8 mouse cellular contexts compared by ENCODE assay signal in genomic region chr19:10869241-10869885, GRCm38 (mm10). TPM values are rescaled to one million over a fixed set of nuclear protein-coding genes. Genes with fewer than 3 reads are reported as not detected.
DNase-seq lines count a peak whose midpoint lies in the region; ATAC-seq and TF ChIP-seq lines count a peak whose summit lies in the region.

No protein-coding gene starts in this region.

- peak; percentile 90 for DNase-seq in adrenal gland, adult 2 months
- DNase-seq in gastrocnemius, postnatal 14 days = peak; percentile 81
- DNase-seq in hindlimb bud, embryonic 11.5 days (ENCODE audit: extremely low spot score, low read depth, low spot score) = peak; percentile 52
- DNase-seq in left cerebral cortex, adult 2 months (ENCODE audit: extremely low spot score in 1 of 2, low spot score in 2 of 2) = peak; percentile 88 to 89
- DNase-seq in lung, postnatal 36 days = peak; percentile 80
- DNase-seq in right cerebral cortex, adult 2 months (ENCODE audit: low spot score in 2 of 2) = peak; percentile 85 to 91

- peaks cover 1% of the 10 kb centered on the region; the same call in 1 of the 2 replicates for H3K4me1 ChIP-seq in cortical plate, adult 2 months (ENCODE audit: control insufficient read depth, insufficient read depth, low read length)

- peak overlapping the region; percentile 58 for H3K27ac ChIP-seq in cortical plate, adult 2 months (ENCODE audit: insufficient read depth, low read length)
- peak overlapping the region; percentile 94 for H3K27ac ChIP-seq in left cerebral cortex, adult 2 months

- intact Hi-C loops in gastrocnemius, postnatal 14 days (cut with DNase I; ENCODE audit: low total_unique reads) = no loop called here
- intact Hi-C loops in left cerebral cortex, adult 2 months (cut with DNase I) = loop anchor here (1.0 to 2.0 kb wide), 4 partner anchors 26 to 155 kb away; partner anchors contain the start of gene Prpf19

- TF ChIP-seq POLR2A in cortical plate, adult 2 months (IDR thresholded peaks at IDR 0.05; ENCODE audit: extremely low read depth, insufficient read depth, low read length) = peak; percentile 89

- H3K4me3 ChIP-seq in cortical plate, adult 2 months (ENCODE audit: insufficient read depth, low read length) = peak overlapping the region; percentile 91
- H3K4me3 ChIP-seq in left cerebral cortex, adult 2 months = peak overlapping the region; percentile 71

- TF ChIP-seq CTCF in cortical plate, adult 2 months (IDR thresholded peaks at IDR 0.05; ENCODE audit: extremely low read depth, insufficient read depth, low read length) = no peak
- no peak for TF ChIP-seq CTCF in left cerebral cortex, adult 2 months (IDR thresholded peaks at IDR 0.05)

- no peak for ATAC-seq in erythroid progenitor cell, adult 5-6 weeks (replicated peaks; ENCODE audit: low FRiP score, poor library complexity, severe bottlenecking)

RNA-seq across cellular contexts. Expression of gene Tmem132a, which starts 0.4 kb away (rescaled TPM):
- 10 to 100 TPM; 21.9 to 46.1 TPM for total RNA-seq in adrenal gland, adult 2 months (2021)
- 79.2 and 82.6 TPM in 2 replicates for polyA plus RNA-seq in adrenal gland, adult 2 months (2012; rRNA removed)
- polyA plus RNA-seq in cortical plate, adult 2 months (2012; rRNA removed) = 200 and 216 TPM in 2 replicates
- 10 to 100 TPM; 12.9 to 17.3 TPM for total RNA-seq in gastrocnemius, postnatal 14 days (2021)
- 100 to 1,000 TPM; 268 TPM for total RNA-seq in left cerebral cortex, adult 2 months (2021)
- total RNA-seq in erythroid progenitor cell, adult 5-6 weeks (2015; ENCODE audit: low replicate concordance) = not detected in 2 replicates
- total RNA-seq in erythroid progenitor cell, adult 5-6 weeks (2017; ENCODE audit: low replicate concordance) = not detected in 2 replicates

RNA-seq across cellular contexts. Expression of gene Tmem109, which starts 12.4 kb away (rescaled TPM):
- total RNA-seq in adrenal gland, adult 2 months (2021) = 100 to 1,000 TPM; 149 to 202 TPM
- 240 and 306 TPM in 2 replicates for polyA plus RNA-seq in adrenal gland, adult 2 months (2012; rRNA removed)
- polyA plus RNA-seq in cortical plate, adult 2 months (2012; rRNA removed) = 61.9 and 63.5 TPM in 2 replicates
- 100 to 1,000 TPM; 193 to 196 TPM for total RNA-seq in gastrocnemius, postnatal 14 days (2021)
- 10 to 100 TPM; 49.5 to 50.2 TPM for total RNA-seq in left cerebral cortex, adult 2 months (2021)
- 4.7 and 9.6 TPM in 2 replicates for total RNA-seq in erythroid progenitor cell, adult 5-6 weeks (2015; ENCODE audit: low replicate concordance)
- 4.4 and 14.0 TPM in 2 replicates for total RNA-seq in erythroid progenitor cell, adult 5-6 weeks (2017; ENCODE audit: low replicate concordance)

RNA-seq across cellular contexts. Expression of gene Prpf19, which starts 25.7 kb away (rescaled TPM):
- total RNA-seq in adrenal gland, adult 2 months (2021) = 100 to 1,000 TPM; 143 to 184 TPM
- 299 and 410 TPM in 2 replicates for polyA plus RNA-seq in adrenal gland, adult 2 months (2012; rRNA removed)
- polyA plus RNA-seq in cortical plate, adult 2 months (2012; rRNA removed) = 219 and 221 TPM in 2 replicates
- total RNA-seq in gastrocnemius, postnatal 14 days (2021) = 100 to 1,000 TPM; 192 to 194 TPM
- total RNA-seq in left cerebral cortex, adult 2 months (2021) = 100 to 1,000 TPM; 195 to 208 TPM
- total RNA-seq in erythroid progenitor cell, adult 5-6 weeks (2015; ENCODE audit: low replicate concordance) = 18.4 and 19.5 TPM in 2 replicates
- 17.7 and 21.6 TPM in 2 replicates for total RNA-seq in erythroid progenitor cell, adult 5-6 weeks (2017; ENCODE audit: low replicate concordance)

RNA-seq across cellular contexts. Expression of gene Slc15a3, which starts 29.8 kb away (rescaled TPM):
- 1 to 10 TPM; 3.6 to 6.4 TPM for total RNA-seq in adrenal gland, adult 2 months (2021)
- polyA plus RNA-seq in adrenal gland, adult 2 months (2012; rRNA removed) = 10.0 and 10.3 TPM in 2 replicates
- 1.3 and 2.3 TPM in 2 replicates for polyA plus RNA-seq in cortical plate, adult 2 months (2012; rRNA removed)
- under 1 TPM; 0.22 to 0.35 TPM for total RNA-seq in gastrocnemius, postnatal 14 days (2021)
- total RNA-seq in left cerebral cortex, adult 2 months (2021) = 1 to 10 TPM; 1.1 to 1.3 TPM
- total RNA-seq in erythroid progenitor cell, adult 5-6 weeks (2015; ENCODE audit: low replicate concordance) = 1.8 and 3.8 TPM in 2 replicates
- 2.4 TPM in 1 of 2 replicates, not detected in the other for total RNA-seq in erythroid progenitor cell, adult 5-6 weeks (2017; ENCODE audit: low replicate concordance)

RNA-seq across cellular contexts. Expression of gene Cd6, which starts 39.5 kb away (rescaled TPM):
- total RNA-seq in adrenal gland, adult 2 months (2021) = not detected
- polyA plus RNA-seq in adrenal gland, adult 2 months (2012; rRNA removed) = 0.28 and 0.34 TPM in 2 replicates
- 5.8 and 6.0 TPM in 2 replicates for polyA plus RNA-seq in cortical plate, adult 2 months (2012; rRNA removed)
- total RNA-seq in gastrocnemius, postnatal 14 days (2021) = not detected
- total RNA-seq in left cerebral cortex, adult 2 months (2021) = 1 to 10 TPM; 2.3 to 2.8 TPM
- 1.8 and 2.9 TPM in 2 replicates for total RNA-seq in erythroid progenitor cell, adult 5-6 weeks (2015; ENCODE audit: low replicate concordance)
- 1.3 and 2.3 TPM in 2 replicates for total RNA-seq in erythroid progenitor cell, adult 5-6 weeks (2017; ENCODE audit: low replicate concordance)

Comparison
In these comparisons a context has a peak if more than half of its experiments do, and no peak if none do; other contexts are left out.
1. RNA of gene Tmem132a, which starts 0.4 kb away (total RNA-seq): 268 TPM in left cerebral cortex, adult 2 months, 21.9 to 46.1 TPM in adrenal gland, adult 2 months and 12.9 to 17.3 TPM in gastrocnemius, postnatal 14 days; not detected in erythroid progenitor cell, adult 5-6 weeks; every median in the first group is over 10 times any median in the second.
2. RNA of gene Prpf19, which starts 25.7 kb away (total RNA-seq): 195 to 208 TPM in left cerebral cortex, adult 2 months, 192 to 194 TPM in gastrocnemius, postnatal 14 days and 143 to 184 TPM in adrenal gland, adult 2 months; 17.7 to 21.6 TPM in erythroid progenitor cell, adult 5-6 weeks; every median in the first group is over 4 times any median in the second.
3. Peak in every context shown above with its lines, with median percentiles within 50 percentile points of each other: DNase-seq.